Mouse (Mus musculus): ENCODE data around the gene Disc1. TPM values are rescaled to one million over a fixed set of nuclear protein-coding genes. Genes with fewer than 3 reads are reported as not detected.

The Disc1 gene
- total RNA-seq, 2 experiments from 2014 or later: 2.5 to 2.7 TPM

GRCm38 (mm10) chr8:125309985-125310384 is 256.0 kb downstream of the Disc1 start:
- Histone ChIP-seq H3K27ac (no peak overlapping the region), H3K4me3 (no peak overlapping the region)
- intact Hi-C loops (cut with DNase I): no loop called here
- TF ChIP-seq CTCF (IDR thresholded peaks at IDR 0.05): no peak
- DNase-seq (ENCODE audit: extremely low spot score in 1 of 2, low spot score in 2 of 2): peak in 1 of 2 experiments; percentile 32

Small RNA genes within 50 kb of the gene (microRNA-seq; reads per million reads assigned to microRNA genes)
- gene Gm22197: 0 reads per million in 2 experiments

Other genes with a start within 250 kb of the Disc1 start
- 10 to 100 TPM; 54.7 to 65.8 TPM for gene Gnpat, start 191.2 kb upstream of the Disc1 start, total RNA-seq (2021)
- gene 2810004N23Rik, start 191.1 kb upstream of the Disc1 start, total RNA-seq (2021): 10 to 100 TPM; 19.0 to 20.3 TPM
- 10 to 100 TPM; 35.1 to 36.5 TPM for gene Exoc8, start 156.5 kb upstream of the Disc1 start, total RNA-seq (2021)
- gene Sprtn, start 156.3 kb upstream of the Disc1 start, total RNA-seq (2021): 10 to 100 TPM; 13.8 to 15.5 TPM
- 10 to 100 TPM; 66.7 to 68.4 TPM for gene Egln1, start 104.9 kb upstream of the Disc1 start, total RNA-seq (2021)
- gene Tsnax, start 41.2 kb upstream of the Disc1 start, total RNA-seq (2021): 100 to 1,000 TPM; 187 to 200 TPM